Mouse (Mus musculus): ENCODE data around the gene Nudt19. TPM values are rescaled to one million over a fixed set of nuclear protein-coding genes. Genes with fewer than 3 reads are reported as not detected.

The Nudt19 gene
- polyA plus RNA-seq, 1 experiment, result 103 TPM

- Histone ChIP-seq H3K27me3 (ENCODE audit: control insufficient read depth, insufficient read depth, low read length) (no peaks in the 10 kb centered on the region), H3K27ac (ENCODE audit: insufficient read depth, low read length) (no peak overlapping the region), H3K4me1 (ENCODE audit: control insufficient read depth, insufficient read depth, low read length) (no peaks in the 10 kb centered on the region), H3K4me3 (replicated peaks; ENCODE audit: insufficient read depth, low read depth, low read length) (no peak overlapping the region)
- TF ChIP-seq CTCF (IDR thresholded peaks at IDR 0.05; ENCODE audit: borderline replicate concordance, insufficient read depth, low read depth, low read length) (no peak), POLR2A (IDR thresholded peaks at IDR 0.05; ENCODE audit: borderline replicate concordance, insufficient read depth, low read length) (no peak)
- 79% methylated on average over 2 of the region's 2 CpGs for WGBS
- no peak for DNase-seq
These were observed 29.3 kb downstream of the Nudt19 start for GRCm38 (mm10) chr7:35526795-35527194.

- H3K27me3 ChIP-seq (ENCODE audit: control insufficient read depth, insufficient read depth, low read length), result no peaks in the 10 kb centered on the region
- no peak overlapping the region for H3K27ac ChIP-seq (ENCODE audit: insufficient read depth, low read length)
- WGBS, result 19% methylated on average over 4 of the region's 4 CpGs
- TF ChIP-seq CTCF (IDR thresholded peaks at IDR 0.05; ENCODE audit: borderline replicate concordance, insufficient read depth, low read depth, low read length), result peak; percentile 10; the same call in 1 of the 2 replicates
- no peak for TF ChIP-seq POLR2A (IDR thresholded peaks at IDR 0.05; ENCODE audit: borderline replicate concordance, insufficient read depth, low read length)
- no peak overlapping the region for H3K4me3 ChIP-seq (replicated peaks; ENCODE audit: insufficient read depth, low read depth, low read length)
- H3K4me1 ChIP-seq (ENCODE audit: control insufficient read depth, insufficient read depth, low read length), result no peaks in the 10 kb centered on the region
- DNase-seq, result no peak
These were observed 54.1 kb downstream of the Nudt19 start for GRCm38 (mm10) chr7:35501995-35502394.

- no peak overlapping the region for H3K27ac ChIP-seq (ENCODE audit: insufficient read depth, low read length)
- H3K4me3 ChIP-seq (replicated peaks; ENCODE audit: insufficient read depth, low read depth, low read length), result no peak overlapping the region
- WGBS, result 38% methylated on average over 2 of the region's 2 CpGs
- no peaks in the 10 kb centered on the region for H3K27me3 ChIP-seq (ENCODE audit: control insufficient read depth, insufficient read depth, low read length)
- TF ChIP-seq CTCF (IDR thresholded peaks at IDR 0.05; ENCODE audit: borderline replicate concordance, insufficient read depth, low read depth, low read length) (no peak), POLR2A (IDR thresholded peaks at IDR 0.05; ENCODE audit: borderline replicate concordance, insufficient read depth, low read length) (no peak)
- no peaks in the 10 kb centered on the region for H3K4me1 ChIP-seq (ENCODE audit: control insufficient read depth, insufficient read depth, low read length)
- DNase-seq, result no peak
These were observed 58.6 kb downstream of the Nudt19 start for GRCm38 (mm10) chr7:35497516-35497915.

Other genes starting within 250 kb of the Nudt19 start
- 19.6 and 20.2 TPM in 2 replicates for gene Gpatch1, start 237.9 kb downstream of the Nudt19 start, polyA plus RNA-seq (2012; rRNA removed)
- 9.9 and 10.1 TPM in 2 replicates for gene Rhpn2, start 222.1 kb downstream of the Nudt19 start, polyA plus RNA-seq (2012; rRNA removed)
- 4.3 and 4.5 TPM in 2 replicates for gene Faap24, start 159.5 kb downstream of the Nudt19 start, polyA plus RNA-seq (2012; rRNA removed)
- 16.7 and 17.2 TPM in 2 replicates for gene Cep89, start 159.3 kb downstream of the Nudt19 start, polyA plus RNA-seq (2012; rRNA removed)
- gene Slc7a9, start 107.5 kb downstream of the Nudt19 start, polyA plus RNA-seq (2012; rRNA removed), result 0.10 TPM in 1 of 2 replicates, not detected in the other
- 0.35 and 0.54 TPM in 2 replicates for gene Tdrd12, start 18.6 kb downstream of the Nudt19 start, polyA plus RNA-seq (2012; rRNA removed)
- 0.03 and 0.07 TPM in 2 replicates for gene Rgs9bp, start 29.3 kb upstream of the Nudt19 start, polyA plus RNA-seq (2012; rRNA removed)
- gene Ankrd27, start 29.9 kb upstream of the Nudt19 start, polyA plus RNA-seq (2012; rRNA removed), result 23.5 and 25.0 TPM in 2 replicates
- gene Pdcd5, start 91.2 kb upstream of the Nudt19 start, polyA plus RNA-seq (2012; rRNA removed), result 93.8 and 99.5 TPM in 2 replicates
- 25.5 TPM in 2 replicates for gene Dpy19l3, start 198.2 kb upstream of the Nudt19 start, polyA plus RNA-seq (2012; rRNA removed)
- 13.9 and 14.6 TPM in 2 replicates for gene Zfp507, start 246.7 kb upstream of the Nudt19 start, polyA plus RNA-seq (2012; rRNA removed)

All from cerebellum, adult 2 months (tissue).